Mouse (Mus musculus) G1E (cell line): ENCODE measurements at regions not wholly inside any gene's neighbourhood (a gene's known extent, or its start where the extent isn't known, plus 50 kb on each side); places are given as distances from the start of the nearest gene placed in this dataset.

Experiments used
- CTCF ChIP-seq: IDR thresholded peaks from 2 replicates; pipeline ENCODE4 v1.5.1; 2012; ENCODE audit warnings: low read depth, low read length, inconsistent platforms, mixed read lengths
- GATA1 ChIP-seq: IDR thresholded peaks from 2 replicates; pipeline ENCODE4 v1.6.1; 2012; ENCODE audit warnings: borderline replicate concordance, low read length, inconsistent platforms, mixed read lengths

DNA sequence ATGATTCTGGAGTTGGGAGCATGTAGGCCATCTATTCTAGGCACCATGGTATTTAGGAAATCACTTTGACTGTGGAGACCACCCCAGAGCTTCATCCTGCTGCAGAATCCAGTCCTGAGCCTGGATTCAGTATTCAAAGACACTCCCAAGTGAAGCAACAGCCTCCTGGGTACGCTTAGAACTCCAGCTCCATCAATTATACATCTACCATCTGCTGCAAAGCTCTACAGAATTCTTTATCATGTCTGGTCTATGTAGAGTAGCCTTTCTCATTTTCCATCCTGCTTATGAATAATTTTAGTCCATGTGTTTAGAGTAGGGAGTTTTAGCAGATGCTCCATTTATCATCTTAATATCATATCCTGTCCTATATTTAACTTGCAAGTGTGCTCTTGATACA is 139.4 kb downstream of the Cpeb2 start:
- TF ChIP-seq CTCF (no peak), GATA1 (no peak)
